Mouse (Mus musculus): ENCODE data around the gene Dlat. TPM values are rescaled to one million over a fixed set of nuclear protein-coding genes. Genes with fewer than 3 reads are reported as not detected.
"Not testable (repeated sequence)": the region's sequence is repeated elsewhere in the genome, so short reads cannot be mapped to it uniquely, and the experiment has no call there.

The Dlat gene
- total RNA-seq, 2 experiments from 2014 or later: 392 to 414 TPM

GRCm38 (mm10) chr9:50666442-50666841 is 6.9 kb upstream of the Dlat start:
- DNase-seq: no peak
- intact Hi-C loops (cut with DNase I): no loop called here

GRCm38 (mm10) chr9:50664826-50665225 is 5.2 kb upstream of the Dlat start:
- intact Hi-C loops (cut with DNase I): no loop called here
- no peak for DNase-seq

- intact Hi-C loops (cut with DNase I): no loop called here
- peak; percentile 27 to 51 for DNase-seq
Measured at GRCm38 (mm10) chr9:50660431-50660830, 851 bp upstream of the Dlat start.

GRCm38 (mm10) chr9:50658941-50659388 is 615 bp downstream of the Dlat start:
- no peak for DNase-seq
- intact Hi-C loops (cut with DNase I): no loop called here

GRCm38 (mm10) chr9:50658391-50658790 is 1.2 kb downstream of the Dlat start:
- no peak for DNase-seq
- intact Hi-C loops (cut with DNase I): no loop called here

- DNase-seq: no peak
- intact Hi-C loops (cut with DNase I): no loop called here
Measured at GRCm38 (mm10) chr9:50650503-50650902, 9.1 kb downstream of the Dlat start.

- intact Hi-C loops (cut with DNase I): no loop called here
Measured at GRCm38 (mm10) chr9:50646826-50647370, 12.7 kb downstream of the Dlat start.

GRCm38 (mm10) chr9:50634270-50634669 is 25.3 kb downstream of the Dlat start:
- no peak for DNase-seq
- intact Hi-C loops (cut with DNase I): loop anchor here (1.0 kb wide), 1 partner anchor 9 kb away; no protein-coding TSS in a partner anchor

More at GRCm38 (mm10) chr9:50646826-50647370, 12.7 kb downstream of the Dlat start:
- DNase-seq: no peak

GRCm38 (mm10) chr9:50633059-50633458 is 26.5 kb downstream of the Dlat start:
- DNase-seq: no peak
- intact Hi-C loops (cut with DNase I): no loop called here

GRCm38 (mm10) chr9:50632016-50632688 is 27.4 kb downstream of the Dlat start:
- intact Hi-C loops (cut with DNase I): no loop called here
- DNase-seq: no peak

GRCm38 (mm10) chr9:50630903-50631302 is 28.7 kb downstream of the Dlat start:
- intact Hi-C loops (cut with DNase I); DNase-seq: not testable (repeated sequence)

- no peak for DNase-seq
- intact Hi-C loops (cut with DNase I): loop anchor here (5.0 kb wide), 1 partner anchor 149 kb away; the partner anchor contains the start of gene Fdxacb1
Measured at GRCm38 (mm10) chr9:50617794-50618330, 41.7 kb downstream of the Dlat start.

- intact Hi-C loops (cut with DNase I): loop anchor here (5.0 kb wide), 1 partner anchor 150 kb away; the partner anchor contains the start of gene Fdxacb1
- DNase-seq: peak; percentile 86 to 92
Measured at GRCm38 (mm10) chr9:50616766-50617603, 42.6 kb downstream of the Dlat start, which contains the start of the genes Pih1d2 and Nkapd1. Gene Pih1d2, plus strand, starts transcription at chr9:50617321. Gene Nkapd1, minus strand, starts transcription at chr9:50617464.

- no peak for DNase-seq
- intact Hi-C loops (cut with DNase I): loop anchor here (5.0 kb wide), 1 partner anchor 151 kb away; the partner anchor contains the start of gene Fdxacb1
Measured at GRCm38 (mm10) chr9:50616161-50616560, 43.4 kb downstream of the Dlat start.

GRCm38 (mm10) chr9:50612115-50612514 is 47.5 kb downstream of the Dlat start:
- DNase-seq: no peak
- intact Hi-C loops (cut with DNase I): no loop called here

- intact Hi-C loops (cut with DNase I): no loop called here
- no peak for DNase-seq
Measured at GRCm38 (mm10) chr9:50604338-50604737, 55.2 kb downstream of the Dlat start.

GRCm38 (mm10) chr9:50603998-50604324 is 55.6 kb downstream of the Dlat start:
- DNase-seq: no peak

GRCm38 (mm10) chr9:50603189-50603997 is 56.2 kb downstream of the Dlat start, which contains the start of the genes Sdhd and Timm8b:
Gene Sdhd, minus strand, starts transcription at chr9:50603812.
Gene Timm8b, plus strand, starts transcription at chr9:50603910.
- DNase-seq: peak; percentile 93
- intact Hi-C loops (cut with DNase I): no loop called here

More at GRCm38 (mm10) chr9:50603998-50604324, 55.6 kb downstream of the Dlat start:
- intact Hi-C loops (cut with DNase I): no loop called here

- intact Hi-C loops (cut with DNase I): no loop called here
- DNase-seq: no peak
Measured at GRCm38 (mm10) chr9:50602055-50602845, 57.3 kb downstream of the Dlat start.

Data from heart, postnatal 14 days (tissue).